Mouse (Mus musculus): ENCODE data around the gene Plaa. TPM values are rescaled to one million over a fixed set of nuclear protein-coding genes. Genes with fewer than 3 reads are reported as not detected.

The Plaa gene
- polyA plus RNA-seq, 1 experiment from 2014 or later = 95.1 TPM

DNA sequence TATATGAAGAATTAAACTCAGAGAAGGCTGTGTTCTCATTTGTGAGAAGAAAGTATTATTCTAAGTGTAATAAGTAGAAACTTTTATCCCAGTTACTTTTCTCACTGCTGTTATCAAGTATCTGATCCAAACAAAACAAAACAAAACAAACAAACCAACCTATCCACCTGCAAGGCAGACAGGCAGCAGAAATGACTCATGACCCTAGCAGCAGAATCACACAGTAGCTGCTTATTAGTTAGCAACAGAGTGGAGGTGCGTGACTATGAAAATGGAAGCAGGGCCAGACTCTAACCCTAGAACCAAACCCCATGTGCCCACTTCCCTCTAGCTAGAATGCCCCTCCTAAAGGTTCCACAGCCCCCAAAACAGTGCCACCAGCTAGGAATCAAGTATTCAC, 73.6 kb downstream of the Plaa start:
- H3K9me3 ChIP-seq (replicated peaks) = no peaks in the 10 kb centered on the region
- H3K27ac ChIP-seq (replicated peaks) = no peak overlapping the region
- 100% methylated on average over 1 of the region's 1 CpGs for WGBS
- H3K36me3 ChIP-seq = 0 out of 2 replicates have a peak, but pooled peaks cover 5% of the 10 kb centered on the region
- no peaks in the 10 kb centered on the region for H3K4me1 ChIP-seq
- DNase-seq (ENCODE audit: low spot score) = no peak
- H3K4me3 ChIP-seq = no peak overlapping the region
- H3K27me3 ChIP-seq (ENCODE audit: low read depth, poor library complexity, severe bottlenecking) = no peaks in the 10 kb centered on the region

DNA sequence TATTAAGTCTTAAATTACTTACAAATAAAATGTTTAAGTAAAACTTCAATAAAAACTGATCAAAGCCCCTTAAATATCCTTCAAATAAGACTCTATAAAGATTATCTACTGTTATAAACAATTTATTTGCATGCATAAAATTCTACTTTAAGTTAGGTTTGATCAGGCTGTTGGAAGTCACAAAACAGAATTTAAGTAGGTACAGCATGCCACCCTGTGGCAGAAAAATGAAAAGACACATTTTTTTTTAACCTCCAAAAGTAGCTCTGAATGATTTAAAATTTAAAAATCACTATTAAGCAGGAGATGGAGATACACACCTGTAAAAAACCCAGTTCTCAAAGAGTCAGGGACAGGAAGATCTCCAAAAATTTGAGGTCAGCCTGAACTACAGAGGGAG, 79.7 kb downstream of the Plaa start:
- H3K4me3 ChIP-seq = no peak overlapping the region
- no peaks in the 10 kb centered on the region for H3K9me3 ChIP-seq (replicated peaks)
- H3K27me3 ChIP-seq (ENCODE audit: low read depth, poor library complexity, severe bottlenecking) = no peaks in the 10 kb centered on the region
- DNase-seq (ENCODE audit: low spot score) = no peak
- H3K36me3 ChIP-seq = no peaks in the 10 kb centered on the region
- no peaks in the 10 kb centered on the region for H3K4me1 ChIP-seq
- H3K27ac ChIP-seq (replicated peaks) = no peak overlapping the region

DNA sequence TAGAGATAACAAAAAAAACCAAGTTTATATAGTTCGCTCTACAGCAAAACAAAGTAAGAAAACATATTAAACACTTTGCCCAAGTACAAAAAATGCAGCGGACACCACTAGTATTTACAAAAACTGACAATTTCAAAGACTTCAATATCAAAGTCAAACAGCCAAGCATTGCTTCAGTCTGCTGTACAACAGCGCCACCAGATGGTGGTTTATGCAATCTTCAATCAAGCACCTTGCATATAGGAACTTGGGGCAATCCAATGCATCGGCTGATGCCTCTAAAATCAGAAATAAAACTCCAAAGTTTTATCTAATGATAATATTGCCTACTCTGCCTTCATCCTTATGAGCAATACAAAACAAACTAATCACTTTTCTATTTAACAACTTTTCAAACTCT, 85.4 kb downstream of the Plaa start:
- WGBS = 67% methylated on average over 4 of the region's 4 CpGs
- Histone ChIP-seq H3K27me3 (ENCODE audit: low read depth, poor library complexity, severe bottlenecking) (no peaks in the 10 kb centered on the region), H3K27ac (replicated peaks) (no peak overlapping the region), H3K4me3 (no peak overlapping the region), H3K4me1 (no peaks in the 10 kb centered on the region), H3K9me3 (replicated peaks) (no peaks in the 10 kb centered on the region), H3K36me3 (peaks cover 22% of the 10 kb centered on the region)
- DNase-seq (ENCODE audit: low spot score) = peak; percentile 45

Other genes starting within 250 kb of the Plaa start
- gene Gm10306, start 46.7 kb downstream of the Plaa start, polyA plus RNA-seq (2016; fragmentation: Nextera tagmentation; extraction: Ambion mirVana) = 0.52 TPM in 1 of 2 replicates, not detected in the other
- 24.4 and 27.8 TPM in 2 replicates for gene Caap1, start 46.4 kb downstream of the Plaa start, polyA plus RNA-seq (2016; fragmentation: Nextera tagmentation; extraction: Ambion mirVana)
- 59.6 and 65.4 TPM in 2 replicates for gene Ift74, start 11.2 kb upstream of the Plaa start, polyA plus RNA-seq (2016; fragmentation: Nextera tagmentation; extraction: Ambion mirVana)
- 1.1 and 1.3 TPM in 2 replicates for gene Lrrc19, start 46.9 kb upstream of the Plaa start, polyA plus RNA-seq (2016; fragmentation: Nextera tagmentation; extraction: Ambion mirVana)
- 8.5 and 8.8 TPM in 2 replicates for gene Tek, start 136.0 kb upstream of the Plaa start, polyA plus RNA-seq (2016; fragmentation: Nextera tagmentation; extraction: Ambion mirVana)